Mouse (Mus musculus): ENCODE measurements around the gene Vac14. TPM values are rescaled to one million over a fixed set of nuclear protein-coding genes. Genes with fewer than 3 reads are reported as not detected.

Vac14 gene
- polyA plus RNA-seq (2012; rRNA removed) = 20.5 and 21.8 TPM in 2 replicates

- DNase-seq (ENCODE audit: low spot score) = peak; percentile 90
Observed at GRCm38 (mm10) chr8:110618391-110619207, at the start of gene Vac14. TSS of gene Vac14 (plus strand) at chr8:110618585.

- no peak for DNase-seq (ENCODE audit: low spot score)
Observed at GRCm38 (mm10) chr8:110592641-110593040, 25.7 kb upstream of the Vac14 start.

- no peak for DNase-seq (ENCODE audit: low spot score)
Observed at GRCm38 (mm10) chr8:110594164-110594563, 24.2 kb upstream of the Vac14 start.

GRCm38 (mm10) chr8:110604556-110604955, 13.8 kb upstream of the Vac14 start:
- DNase-seq (ENCODE audit: low spot score) = no peak

GRCm38 (mm10) chr8:110605401-110606015, 12.9 kb upstream of the Vac14 start:
- no peak for DNase-seq (ENCODE audit: low spot score)

- DNase-seq (ENCODE audit: low spot score) = no peak
Observed at GRCm38 (mm10) chr8:110615730-110616129, 2.7 kb upstream of the Vac14 start.

- DNase-seq (ENCODE audit: low spot score) = no peak
Observed at GRCm38 (mm10) chr8:110617801-110618358, 505 bp upstream of the Vac14 start.

GRCm38 (mm10) chr8:110619208-110619574, 806 bp downstream of the Vac14 start:
- no peak for DNase-seq (ENCODE audit: low spot score)

- DNase-seq (ENCODE audit: low spot score) = no peak
Observed at GRCm38 (mm10) chr8:110619919-110620318, 1.5 kb downstream of the Vac14 start.

- DNase-seq (ENCODE audit: low spot score) = no peak
Observed at GRCm38 (mm10) chr8:110626431-110626830, 8.0 kb downstream of the Vac14 start.

- DNase-seq (ENCODE audit: low spot score) = no peak
Observed at GRCm38 (mm10) chr8:110629245-110630063, 11.1 kb downstream of the Vac14 start.

- no peak for DNase-seq (ENCODE audit: low spot score)
Observed at GRCm38 (mm10) chr8:110630079-110630478, 11.7 kb downstream of the Vac14 start.

- no peak for DNase-seq (ENCODE audit: low spot score)
Observed at GRCm38 (mm10) chr8:110630571-110631071, 12.2 kb downstream of the Vac14 start.

GRCm38 (mm10) chr8:110631201-110631600, 12.8 kb downstream of the Vac14 start:
- DNase-seq (ENCODE audit: low spot score) = no peak

- no peak for DNase-seq (ENCODE audit: low spot score)
Observed at GRCm38 (mm10) chr8:110633814-110634213, 15.4 kb downstream of the Vac14 start.

GRCm38 (mm10) chr8:110636182-110636581, 17.8 kb downstream of the Vac14 start:
- DNase-seq (ENCODE audit: low spot score) = no peak

- DNase-seq (ENCODE audit: low spot score) = no peak
Observed at GRCm38 (mm10) chr8:110642331-110642730, 23.9 kb downstream of the Vac14 start.

GRCm38 (mm10) chr8:110643177-110643576, 24.8 kb downstream of the Vac14 start:
- no peak for DNase-seq (ENCODE audit: low spot score)

GRCm38 (mm10) chr8:110644422-110644821, 26.0 kb downstream of the Vac14 start:
- no peak for DNase-seq (ENCODE audit: low spot score)

- no peak for DNase-seq (ENCODE audit: low spot score)
Observed at GRCm38 (mm10) chr8:110644901-110645300, 26.5 kb downstream of the Vac14 start.

- DNase-seq (ENCODE audit: low spot score) = no peak
Observed at GRCm38 (mm10) chr8:110645340-110645739, 27.0 kb downstream of the Vac14 start.

- DNase-seq (ENCODE audit: low spot score) = peak; percentile 49
Observed at GRCm38 (mm10) chr8:110646064-110646463, 27.7 kb downstream of the Vac14 start.
